Mouse (Mus musculus) heart, adult 2 months (tissue): ENCODE measurements at regions not wholly inside any gene's neighbourhood (a gene's known extent, or its start where the extent isn't known, plus 50 kb on each side); places are given as distances from the start of the nearest gene placed in this dataset.
A peak's percentile ranks its signal among the peaks of the same experiment; 100 is the strongest.

Experiments
- DNase-seq, 2 experiments: peaks; one replicate each; pipeline ENCODE4 v3.0.0; 2021
- H3K27ac ChIP-seq: fragments of 200-600 bp; 2 replicates; pipeline ENCODE4 v1.8.1; 2022
- H3K27me3 ChIP-seq: fragments of 200-500 bp; 2 replicates; pipeline ENCODE4 v1.6.1; 2012; ENCODE audit warnings: mild to moderate bottlenecking, low read length, inconsistent platforms, mixed read lengths; ENCODE audit not compliant: control insufficient read depth, insufficient read depth
- H3K36me3 ChIP-seq: fragments of 200-500 bp; 2 replicates; pipeline ENCODE4 v1.6.1; 2012; ENCODE audit warnings: low read length, inconsistent platforms; ENCODE audit not compliant: control insufficient read depth, insufficient read depth
- H3K4me1 ChIP-seq: fragments of 200-500 bp; 2 replicates; pipeline ENCODE4 v1.6.1; 2011; ENCODE audit warnings: low read length; ENCODE audit not compliant: control insufficient read depth, insufficient read depth
- H3K4me3 ChIP-seq: fragments of 200-600 bp; 2 replicates; pipeline ENCODE4 v1.8.1; 2022
- H3K79me2 ChIP-seq: fragments of 200-500 bp; replicated peaks from 2 replicates; pipeline ENCODE4 v1.6.1; 2012; ENCODE audit warnings: mild to moderate bottlenecking, inconsistent platforms, low read length, moderate library complexity, mixed read lengths; ENCODE audit not compliant: control insufficient read depth, insufficient read depth
- H3K9ac ChIP-seq: fragments of 200-500 bp; 2 replicates; pipeline ENCODE4 v1.6.1; 2012; ENCODE audit warnings: low read depth, mild to moderate bottlenecking, control low read depth, inconsistent platforms, low read length, mixed read lengths
- CTCF ChIP-seq: fragments of 200-600 bp; IDR thresholded peaks from 2 replicates; pipeline ENCODE4 v1.8.1; 2022; ENCODE audit warnings: antibody characterized with exemption, mild to moderate bottlenecking, moderate library complexity
- EP300 ChIP-seq: fragments of 200-500 bp; IDR thresholded peaks from 2 replicates; pipeline ENCODE4 v1.6.1; 2011; ENCODE audit warnings: low read depth, low read length, control low read depth; ENCODE audit not compliant: insufficient read depth
- POLR2A ChIP-seq: fragments of 200-500 bp; IDR thresholded peaks from 2 replicates; pipeline ENCODE4 v1.6.1; 2011; ENCODE audit warnings: mild to moderate bottlenecking, low read depth, low read length, control low read depth; ENCODE audit not compliant: insufficient read depth
- WGBS: fragments of 180-500 bp; shearing (Covaris S2); methylation state at CpG from one replicate; pipeline ENCODE4 v1.1.7; 2018; 5-methylcytosine and 5-hydroxymethylcytosine counted together
- intact Hi-C: fragments of 180-260 bp; cut with DNase I; formaldehyde crosslinking; loops from one replicate; pipeline ENCODE4 v1.15.1; 2025

- TF ChIP-seq CTCF (0 out of 2 replicates have a peak, but pooled peaks have one; percentile 5), POLR2A (no peak)
- no peaks in the 10 kb centered on the region for H3K27me3 ChIP-seq
- H3K27ac ChIP-seq: no peak overlapping the region
- peaks cover under 1% of the 10 kb centered on the region; the same call in 1 of the 2 replicates for H3K4me1 ChIP-seq
- no peak overlapping the region for H3K4me3 ChIP-seq
- no peaks in the 10 kb centered on the region for H3K79me2 ChIP-seq
- WGBS: 16% methylated on average over 2 of the region's 2 CpGs
- DNase-seq: no peak
- intact Hi-C loops: no loop called here
- H3K36me3 ChIP-seq: no peaks in the 10 kb centered on the region
- H3K9ac ChIP-seq: no peak overlapping the region
Observed at GRCm38 (mm10) chr2:148117420-148117819, 70.7 kb upstream of the Foxa2 start.

GRCm38 (mm10) chr2:148121885-148122876 is 75.4 kb upstream of the Foxa2 start:
- intact Hi-C loops: loop anchor here (1.0 to 5.0 kb wide), 8 partner anchors 19 to 459 kb away; no protein-coding TSS in a partner anchor
- WGBS: 26% methylated on average over 13 of the region's 13 CpGs
- Histone ChIP-seq H3K4me1 (peaks cover 4% of the 10 kb centered on the region; the same call in 1 of the 2 replicates), H3K4me3 (no peak overlapping the region), H3K79me2 (no peaks in the 10 kb centered on the region), H3K9ac (0 out of 2 replicates have a peak overlapping the region, but pooled peaks have one; percentile 10), H3K27me3 (no peaks in the 10 kb centered on the region), H3K36me3 (no peaks in the 10 kb centered on the region), H3K27ac (peak overlapping the region; percentile 51)
- peak; percentile 69; the same call in 1 of the 2 replicates for TF ChIP-seq EP300
- TF ChIP-seq CTCF: peak; percentile 70
- TF ChIP-seq POLR2A: no peak
- DNase-seq: peak; percentile 40 to 48

GRCm38 (mm10) chr2:148123780-148124179 is 77.0 kb upstream of the Foxa2 start:
- no peak for TF ChIP-seq EP300
- peak; percentile 67 for TF ChIP-seq CTCF
- no peak for TF ChIP-seq POLR2A
- no peak overlapping the region for H3K9ac ChIP-seq
- no peaks in the 10 kb centered on the region for H3K79me2 ChIP-seq
- H3K36me3 ChIP-seq: no peaks in the 10 kb centered on the region
- H3K4me1 ChIP-seq: peaks cover 4% of the 10 kb centered on the region; the same call in 1 of the 2 replicates
- no peak overlapping the region for H3K27ac ChIP-seq
- no peak overlapping the region for H3K4me3 ChIP-seq
- intact Hi-C loops: loop anchor here (1.0 to 5.0 kb wide), 6 partner anchors 17 to 531 kb away; no protein-coding TSS in a partner anchor
- no peak for DNase-seq
- 44% methylated on average over 3 of the region's 3 CpGs for WGBS
- no peaks in the 10 kb centered on the region for H3K27me3 ChIP-seq

DNA sequence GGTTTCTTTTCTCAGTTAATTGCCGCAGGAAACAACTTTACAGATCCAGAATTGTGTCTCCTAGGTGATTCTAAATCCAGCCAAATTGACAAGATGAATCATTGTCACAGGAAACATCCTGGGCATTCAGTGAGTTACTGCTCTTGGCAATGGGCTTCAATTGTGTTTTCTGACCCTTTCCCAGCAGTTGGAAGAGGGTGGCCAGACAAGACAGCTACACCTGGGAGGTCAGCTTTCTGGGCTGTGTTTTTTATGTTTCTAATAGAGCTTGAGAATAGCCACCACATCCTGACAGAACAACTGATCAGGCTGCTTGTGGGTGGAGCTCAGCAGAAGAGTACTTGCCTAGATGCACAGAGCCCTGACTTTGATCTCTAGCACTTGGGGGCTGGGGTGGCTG is 87.0 kb upstream of the Foxa2 start:
- Histone ChIP-seq H3K27me3 (no peaks in the 10 kb centered on the region), H3K4me3 (no peak overlapping the region), H3K79me2 (no peaks in the 10 kb centered on the region), H3K9ac (no peak overlapping the region), H3K27ac (no peak overlapping the region), H3K36me3 (no peaks in the 10 kb centered on the region), H3K4me1 (no peaks in the 10 kb centered on the region)
- no peak for DNase-seq
- intact Hi-C loops: no loop called here
- WGBS: 74% methylated on average over 1 of the region's 1 CpGs
- TF ChIP-seq CTCF (no peak), EP300 (no peak), POLR2A (no peak)

GRCm38 (mm10) chr2:148141936-148142335 is 95.2 kb upstream of the Foxa2 start:
- TF ChIP-seq CTCF: no peak
- TF ChIP-seq EP300: peak; percentile 90
- TF ChIP-seq POLR2A: peak; percentile 20; the same call in 1 of the 2 replicates
- Histone ChIP-seq H3K27me3 (no peaks in the 10 kb centered on the region), H3K9ac (no peak overlapping the region), H3K27ac (peak overlapping the region; percentile 67), H3K4me3 (no peak overlapping the region), H3K79me2 (no peaks in the 10 kb centered on the region), H3K36me3 (peaks cover 2% of the 10 kb centered on the region; the same call in 1 of the 2 replicates), H3K4me1 (peaks cover 5% of the 10 kb centered on the region)
- WGBS: 32% methylated on average over 4 of the region's 4 CpGs
- peak; percentile 41 to 60 for DNase-seq
- intact Hi-C loops: loop anchor here (2.0 to 5.0 kb wide), 2 partner anchors 19 to 195 kb away; no protein-coding TSS in a partner anchor
